Mouse (Mus musculus): Measurements from ENCODE around the gene Zbtb12. TPM values are rescaled to one million over a fixed set of nuclear protein-coding genes. Genes with fewer than 3 reads are reported as not detected.

Zbtb12 gene
- polyA plus RNA-seq, 1 experiment: 10.2 TPM

DNA sequence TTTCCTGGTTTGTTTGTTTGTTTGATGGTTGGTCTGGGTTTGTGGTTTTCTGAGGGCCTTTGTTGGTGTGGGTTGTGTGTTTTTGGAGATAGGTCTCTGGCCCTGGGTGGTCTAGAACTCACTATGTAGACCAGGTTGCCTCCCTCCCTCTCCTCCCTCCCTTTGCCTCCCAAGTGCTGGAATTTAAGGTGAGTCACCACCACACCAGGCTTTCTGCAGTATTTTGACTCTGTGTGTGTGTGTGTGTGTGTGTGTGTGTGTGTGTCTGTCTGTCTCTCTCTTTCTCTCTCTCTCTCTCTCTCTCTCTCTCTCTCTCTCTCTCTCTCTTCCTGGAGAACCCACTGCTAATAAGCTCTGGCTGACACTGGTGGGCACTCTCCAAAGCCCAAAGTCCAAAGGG lies 1.9 kb downstream of the Zbtb12 start:
- H3K36me3 ChIP-seq (ENCODE audit: control insufficient read depth, insufficient read depth): no peaks in the 10 kb centered on the region
- no peaks in the 10 kb centered on the region for H3K27me3 ChIP-seq (ENCODE audit: control insufficient read depth, insufficient read depth, insufficient read length)
- no peak overlapping the region for H3K4me2 ChIP-seq (ENCODE audit: low read depth)
- H3ac ChIP-seq (ENCODE audit: control insufficient read depth, insufficient read length): no peak overlapping the region
- no peaks in the 10 kb centered on the region for H3K79me2 ChIP-seq (ENCODE audit: control insufficient read depth, insufficient read depth)
- no peak for TF ChIP-seq MAX (IDR thresholded peaks at IDR 0.05; ENCODE audit: low read depth)
- TF ChIP-seq MYOD1 (IDR thresholded peaks at IDR 0.05; ENCODE audit: control insufficient read depth in 1 of 3, insufficient read length in 2 of 3, low read depth in 2 of 3): no peak
- no peak for TF ChIP-seq REST (IDR thresholded peaks at IDR 0.05; ENCODE audit: insufficient read depth, insufficient read length)
- no peak for TF ChIP-seq POLR2A (IDR thresholded peaks at IDR 0.05; ENCODE audit: insufficient read length, low read depth)
- TF ChIP-seq MYOG (IDR thresholded peaks at IDR 0.05; ENCODE audit: control insufficient read depth in 1 of 3, insufficient read depth in 1 of 3, insufficient read length in 2 of 3, low read depth in 2 of 3): no peak
- TF ChIP-seq E2F4 (IDR thresholded peaks at IDR 0.05; ENCODE audit: insufficient read depth): no peak
- no peak for TF ChIP-seq TCF12 (IDR thresholded peaks at IDR 0.05; ENCODE audit: insufficient read depth, poor library complexity, severe bottlenecking)
- TF ChIP-seq POLR2AphosphoS2 (IDR thresholded peaks at IDR 0.05; ENCODE audit: insufficient read length, low read depth): no peak
- no peak for TF ChIP-seq TCF3 (IDR thresholded peaks at IDR 0.05; ENCODE audit: insufficient read length, low read depth)
- TF ChIP-seq CEBPB (IDR thresholded peaks at IDR 0.05; ENCODE audit: insufficient read depth, poor library complexity, severe bottlenecking): no peak
- no peak for TF ChIP-seq SRF (IDR thresholded peaks at IDR 0.05; ENCODE audit: control insufficient read depth, insufficient read length, low read depth)
- no peak for TF ChIP-seq USF1 (IDR thresholded peaks at IDR 0.05; ENCODE audit: low read depth)
- H3K4me3 ChIP-seq: no peak overlapping the region

GRCm38 (mm10) chr17:34881683-34882310 lies 2.5 kb downstream of the Zbtb12 start, which contains the start of gene Gm20547:
Gene Gm20547 (minus strand): TSS chr17:34882042.
- Histone ChIP-seq H3K4me2 (ENCODE audit: low read depth) (no peak within 1 kb of the TSS), H3K27me3 (ENCODE audit: control insufficient read depth, insufficient read depth, insufficient read length) (no peaks in the 10 kb centered on the region), H3ac (ENCODE audit: control insufficient read depth, insufficient read length) (no peak within 1 kb of the TSS), H3K36me3 (ENCODE audit: control insufficient read depth, insufficient read depth) (no peaks in the 10 kb centered on the region), H3K79me2 (ENCODE audit: control insufficient read depth, insufficient read depth) (no peaks in the 10 kb centered on the region), H3K4me3 (no peak within 1 kb of the TSS)
- TF ChIP-seq E2F4 (IDR thresholded peaks at IDR 0.05; ENCODE audit: insufficient read depth) (no peak), USF1 (IDR thresholded peaks at IDR 0.05; ENCODE audit: low read depth) (no peak)

- no peaks in the 10 kb centered on the region for H3K36me3 ChIP-seq (ENCODE audit: control insufficient read depth, insufficient read depth)
- TF ChIP-seq MYOD1 (IDR thresholded peaks at IDR 0.05; ENCODE audit: control insufficient read depth in 1 of 3, insufficient read length in 2 of 3, low read depth in 2 of 3): no peak
- TF ChIP-seq USF1 (IDR thresholded peaks at IDR 0.05; ENCODE audit: low read depth): no peak
- no peak for TF ChIP-seq TCF3 (IDR thresholded peaks at IDR 0.05; ENCODE audit: insufficient read length, low read depth)
- TF ChIP-seq POLR2AphosphoS2 (IDR thresholded peaks at IDR 0.05; ENCODE audit: insufficient read length, low read depth): no peak
- TF ChIP-seq SRF (IDR thresholded peaks at IDR 0.05; ENCODE audit: control insufficient read depth, insufficient read length, low read depth): no peak
- TF ChIP-seq CEBPB (IDR thresholded peaks at IDR 0.05; ENCODE audit: insufficient read depth, poor library complexity, severe bottlenecking): no peak
- no peak overlapping the region for H3ac ChIP-seq (ENCODE audit: control insufficient read depth, insufficient read length)
- no peaks in the 10 kb centered on the region for H3K27me3 ChIP-seq (ENCODE audit: control insufficient read depth, insufficient read depth, insufficient read length)
- no peaks in the 10 kb centered on the region for H3K79me2 ChIP-seq (ENCODE audit: control insufficient read depth, insufficient read depth)
- no peak overlapping the region for H3K4me3 ChIP-seq
- H3K4me2 ChIP-seq (ENCODE audit: low read depth): no peak overlapping the region
These were observed 4.0 kb downstream of the Zbtb12 start for GRCm38 (mm10) chr17:34883332-34883731.

GRCm38 (mm10) chr17:34884704-34885103 lies 5.4 kb downstream of the Zbtb12 start:
- no peak for TF ChIP-seq E2F4 (IDR thresholded peaks at IDR 0.05; ENCODE audit: insufficient read depth)
- no peak for TF ChIP-seq MYOD1 (IDR thresholded peaks at IDR 0.05; ENCODE audit: control insufficient read depth in 1 of 3, insufficient read length in 2 of 3, low read depth in 2 of 3)
- no peak for TF ChIP-seq SRF (IDR thresholded peaks at IDR 0.05; ENCODE audit: control insufficient read depth, insufficient read length, low read depth)
- TF ChIP-seq TCF12 (IDR thresholded peaks at IDR 0.05; ENCODE audit: insufficient read depth, poor library complexity, severe bottlenecking): no peak
- no peak for TF ChIP-seq POLR2A (IDR thresholded peaks at IDR 0.05; ENCODE audit: insufficient read length, low read depth)
- no peak for TF ChIP-seq POLR2AphosphoS2 (IDR thresholded peaks at IDR 0.05; ENCODE audit: insufficient read length, low read depth)
- no peak for TF ChIP-seq MAX (IDR thresholded peaks at IDR 0.05; ENCODE audit: low read depth)
- no peak for TF ChIP-seq MYOG (IDR thresholded peaks at IDR 0.05; ENCODE audit: control insufficient read depth in 1 of 3, insufficient read depth in 1 of 3, insufficient read length in 2 of 3, low read depth in 2 of 3)
- no peak for TF ChIP-seq CEBPB (IDR thresholded peaks at IDR 0.05; ENCODE audit: insufficient read depth, poor library complexity, severe bottlenecking)
- no peak for TF ChIP-seq TCF3 (IDR thresholded peaks at IDR 0.05; ENCODE audit: insufficient read length, low read depth)
- no peak for TF ChIP-seq REST (IDR thresholded peaks at IDR 0.05; ENCODE audit: insufficient read depth, insufficient read length)
- Histone ChIP-seq H3K27me3 (ENCODE audit: control insufficient read depth, insufficient read depth, insufficient read length) (no peaks in the 10 kb centered on the region), H3K4me3 (no peak overlapping the region), H3K79me2 (ENCODE audit: control insufficient read depth, insufficient read depth) (no peaks in the 10 kb centered on the region), H3K36me3 (ENCODE audit: control insufficient read depth, insufficient read depth) (no peaks in the 10 kb centered on the region), H3ac (ENCODE audit: control insufficient read depth, insufficient read length) (no peak overlapping the region), H3K4me2 (ENCODE audit: low read depth) (no peak overlapping the region)

DNA sequence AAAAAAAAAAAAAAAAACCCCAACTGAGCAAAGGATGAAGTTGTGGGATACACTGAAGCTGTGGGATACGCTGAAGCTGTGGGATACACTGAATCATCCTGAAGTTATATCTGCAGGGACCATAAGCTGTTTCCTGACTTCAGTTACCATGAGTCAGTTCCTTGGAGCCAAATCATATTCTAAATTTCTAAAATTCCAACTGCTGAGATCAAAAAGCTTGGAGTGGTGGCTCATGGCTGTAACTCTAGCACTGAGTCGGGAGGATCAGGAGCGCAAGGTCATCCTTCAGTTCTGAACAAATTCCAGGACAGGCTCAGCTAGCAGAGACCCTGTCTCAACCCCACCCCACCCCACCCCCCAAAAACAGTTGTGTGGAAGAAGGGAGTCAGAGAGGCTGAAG lies 6.3 kb downstream of the Zbtb12 start:
- Histone ChIP-seq H3K79me2 (ENCODE audit: control insufficient read depth, insufficient read depth) (no peaks in the 10 kb centered on the region), H3ac (ENCODE audit: control insufficient read depth, insufficient read length) (no peak overlapping the region), H3K27me3 (ENCODE audit: control insufficient read depth, insufficient read depth, insufficient read length) (no peaks in the 10 kb centered on the region), H3K4me2 (ENCODE audit: low read depth) (no peak overlapping the region), H3K4me3 (no peak overlapping the region), H3K36me3 (ENCODE audit: control insufficient read depth, insufficient read depth) (no peaks in the 10 kb centered on the region)
- no peak for TF ChIP-seq REST (IDR thresholded peaks at IDR 0.05; ENCODE audit: insufficient read depth, insufficient read length)
- no peak for TF ChIP-seq POLR2AphosphoS2 (IDR thresholded peaks at IDR 0.05; ENCODE audit: insufficient read length, low read depth)
- TF ChIP-seq USF1 (IDR thresholded peaks at IDR 0.05; ENCODE audit: low read depth): no peak
- TF ChIP-seq POLR2A (IDR thresholded peaks at IDR 0.05; ENCODE audit: insufficient read length, low read depth): no peak
- no peak for TF ChIP-seq MYOD1 (IDR thresholded peaks at IDR 0.05; ENCODE audit: control insufficient read depth in 1 of 3, insufficient read length in 2 of 3, low read depth in 2 of 3)
- TF ChIP-seq TCF12 (IDR thresholded peaks at IDR 0.05; ENCODE audit: insufficient read depth, poor library complexity, severe bottlenecking): no peak
- TF ChIP-seq CEBPB (IDR thresholded peaks at IDR 0.05; ENCODE audit: insufficient read depth, poor library complexity, severe bottlenecking): no peak
- no peak for TF ChIP-seq TCF3 (IDR thresholded peaks at IDR 0.05; ENCODE audit: insufficient read length, low read depth)
